Mouse (Mus musculus): ENCODE measurements around the gene Trim7. TPM values are rescaled to one million over a fixed set of nuclear protein-coding genes. Genes with fewer than 3 reads are reported as not detected.
"Not testable (repeated sequence)": the region's sequence is repeated elsewhere in the genome, so short reads cannot be mapped to it uniquely, and the experiment has no call there.

The Trim7 gene
- polyA plus RNA-seq, 1 experiment from 2014 or later = 3.0 TPM

- Histone ChIP-seq H3K4me1 (replicated peaks; ENCODE audit: control insufficient read depth, insufficient read depth) (no peaks in the 10 kb centered on the region), H3K27me3 (ENCODE audit: control insufficient read depth, insufficient read depth, low read length) (no peaks in the 10 kb centered on the region), H3K9me3 (ENCODE audit: control insufficient read depth, low read length) (no peaks in the 10 kb centered on the region), H3K4me2 (replicated peaks; ENCODE audit: low read depth) (peak overlapping the region; percentile 55), H3K27ac (replicated peaks) (no peak overlapping the region), H3K36me3 (ENCODE audit: control insufficient read depth, insufficient read depth, low read length) (no peaks in the 10 kb centered on the region), H3K4me3 (ENCODE audit: low read depth, low read length) (peak overlapping the region; percentile 39; the same call in 1 of the 2 replicates), H3K9ac (ENCODE audit: low read length) (no peak overlapping the region)
- WGBS = 47% methylated on average over 10 of the region's 10 CpGs
- DNase-seq (ENCODE audit: low spot score) (peak; percentile 66), ATAC-seq (ENCODE audit: low FRiP score, low TSS enrichment) (peak; percentile 66)
- no peak for TF ChIP-seq EP300 (optimal IDR thresholded peaks at IDR 0.05)
- no peak for TF ChIP-seq CTCF (IDR thresholded peaks at IDR 0.05; ENCODE audit: low read depth)
Observed at GRCm38 (mm10) chr11:48787455-48788211, 38.3 kb upstream of the Trim7 start.

DNA sequence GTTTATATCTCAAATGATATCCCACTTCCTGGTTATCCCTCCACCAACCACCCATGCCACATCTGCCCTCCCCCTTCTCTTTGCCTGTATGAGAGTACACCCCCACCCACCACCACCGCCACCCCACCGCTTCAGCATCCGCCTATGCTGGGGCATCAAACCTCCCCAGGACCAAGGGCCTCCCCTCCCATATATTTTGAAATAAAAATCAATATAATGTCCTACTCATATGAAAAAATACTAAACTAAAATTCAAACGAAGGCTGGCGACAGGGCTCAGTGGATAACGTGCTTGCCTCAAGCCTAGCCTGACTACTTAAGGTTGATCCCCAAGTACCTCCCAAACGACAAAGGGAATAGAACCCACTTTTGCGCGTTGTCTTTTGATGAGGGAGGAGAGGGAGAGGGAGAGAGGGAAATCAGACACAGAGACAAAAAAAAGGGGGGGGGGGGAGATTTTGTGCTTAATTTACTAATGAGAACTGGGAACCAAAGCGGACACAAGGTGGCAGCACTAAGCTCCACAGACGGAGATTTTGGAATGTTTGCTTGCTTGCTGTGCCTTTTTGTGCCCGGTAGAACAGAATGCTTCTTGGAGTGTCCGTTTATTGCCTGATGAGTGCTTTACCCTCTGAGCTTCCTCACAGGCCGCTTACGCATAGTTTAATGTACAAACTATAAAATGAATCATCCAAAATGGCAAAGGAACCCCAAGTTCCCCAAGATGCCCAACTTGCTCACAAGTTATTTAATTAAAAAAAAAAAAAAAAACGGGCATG is 37.4 kb upstream of the Trim7 start:
- no peaks in the 10 kb centered on the region for H3K4me1 ChIP-seq (replicated peaks; ENCODE audit: control insufficient read depth, insufficient read depth)
- DNase-seq (ENCODE audit: low spot score) (peak; percentile 75), ATAC-seq (ENCODE audit: low FRiP score, low TSS enrichment) (peak; percentile 47; the same call in 1 of the 2 replicates)
- 6% methylated on average over 16 of the region's 16 CpGs for WGBS
- peak overlapping the region; percentile 55 for H3K4me2 ChIP-seq (replicated peaks; ENCODE audit: low read depth)
- peak overlapping the region; percentile 39 for H3K4me3 ChIP-seq (ENCODE audit: low read depth, low read length)
- TF ChIP-seq CTCF (IDR thresholded peaks at IDR 0.05; ENCODE audit: low read depth) = peak; percentile 81
- no peak for TF ChIP-seq EP300 (optimal IDR thresholded peaks at IDR 0.05)
- no peak overlapping the region for H3K27ac ChIP-seq (replicated peaks)
- no peaks in the 10 kb centered on the region for H3K36me3 ChIP-seq (ENCODE audit: control insufficient read depth, insufficient read depth, low read length)
- no peaks in the 10 kb centered on the region for H3K27me3 ChIP-seq (ENCODE audit: control insufficient read depth, insufficient read depth, low read length)
- H3K9me3 ChIP-seq (ENCODE audit: control insufficient read depth, low read length) = no peaks in the 10 kb centered on the region
- H3K9ac ChIP-seq (ENCODE audit: low read length) = peak overlapping the region; percentile 47; the same call in 1 of the 2 replicates

- H3K27ac ChIP-seq (replicated peaks) = no peak overlapping the region
- H3K4me3 ChIP-seq (ENCODE audit: low read depth, low read length) = no peak overlapping the region
- H3K36me3 ChIP-seq (ENCODE audit: control insufficient read depth, insufficient read depth, low read length) = no peaks in the 10 kb centered on the region
- no peaks in the 10 kb centered on the region for H3K4me1 ChIP-seq (replicated peaks; ENCODE audit: control insufficient read depth, insufficient read depth)
- no peaks in the 10 kb centered on the region for H3K27me3 ChIP-seq (ENCODE audit: control insufficient read depth, insufficient read depth, low read length)
- DNase-seq (ENCODE audit: low spot score) (no peak), ATAC-seq (ENCODE audit: low FRiP score, low TSS enrichment) (no peak)
- H3K4me2 ChIP-seq (replicated peaks; ENCODE audit: low read depth) = no peak overlapping the region
- H3K9me3 ChIP-seq (ENCODE audit: control insufficient read depth, low read length) = no peaks in the 10 kb centered on the region
- H3K9ac ChIP-seq (ENCODE audit: low read length) = no peak overlapping the region
- TF ChIP-seq EP300 (optimal IDR thresholded peaks at IDR 0.05) (no peak), CTCF (IDR thresholded peaks at IDR 0.05; ENCODE audit: low read depth) (no peak)
- WGBS = 84% methylated on average over 5 of the region's 5 CpGs
Observed at GRCm38 (mm10) chr11:48789215-48789614, 36.7 kb upstream of the Trim7 start.

- Histone ChIP-seq H3K9ac (ENCODE audit: low read length) (no peak overlapping the region), H3K36me3 (ENCODE audit: control insufficient read depth, insufficient read depth, low read length) (no peaks in the 10 kb centered on the region), H3K4me3 (ENCODE audit: low read depth, low read length) (peak overlapping the region; percentile 22), H3K4me2 (replicated peaks; ENCODE audit: low read depth) (peak overlapping the region; percentile 45), H3K4me1 (replicated peaks; ENCODE audit: control insufficient read depth, insufficient read depth) (no peaks in the 10 kb centered on the region), H3K27ac (replicated peaks) (no peak overlapping the region), H3K27me3 (ENCODE audit: control insufficient read depth, insufficient read depth, low read length) (no peaks in the 10 kb centered on the region), H3K9me3 (ENCODE audit: control insufficient read depth, low read length) (no peaks in the 10 kb centered on the region)
- DNase-seq (ENCODE audit: low spot score) (peak; percentile 83), ATAC-seq (ENCODE audit: low FRiP score, low TSS enrichment) (peak; percentile 73)
- 17% methylated on average over 20 of the region's 20 CpGs for WGBS
- TF ChIP-seq EP300 (optimal IDR thresholded peaks at IDR 0.05) = no peak
- peak; percentile 88 for TF ChIP-seq CTCF (IDR thresholded peaks at IDR 0.05; ENCODE audit: low read depth)
Observed at GRCm38 (mm10) chr11:48789973-48790823, 35.7 kb upstream of the Trim7 start.

DNA sequence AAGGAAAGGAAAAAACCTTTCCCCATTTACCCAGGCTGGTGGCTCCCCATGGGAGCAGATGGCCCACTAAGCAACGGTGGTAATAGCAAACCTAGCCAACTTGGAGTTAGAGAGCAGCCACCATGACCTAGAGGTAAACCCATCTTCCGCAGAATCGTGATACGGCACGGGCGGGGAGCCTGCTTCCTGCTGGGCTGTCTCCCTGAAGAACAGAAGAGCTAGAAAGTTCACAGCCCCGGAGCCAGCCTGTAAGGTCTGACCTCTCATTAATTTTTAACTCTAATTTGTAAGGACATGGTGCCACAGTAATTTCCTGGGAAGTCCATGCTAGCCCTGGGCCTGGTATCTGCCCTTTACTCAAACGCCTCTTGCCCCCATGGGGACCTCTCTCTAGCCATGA is 35.0 kb upstream of the Trim7 start:
- no peaks in the 10 kb centered on the region for H3K36me3 ChIP-seq (ENCODE audit: control insufficient read depth, insufficient read depth, low read length)
- H3K9me3 ChIP-seq (ENCODE audit: control insufficient read depth, low read length) = no peaks in the 10 kb centered on the region
- no peaks in the 10 kb centered on the region for H3K4me1 ChIP-seq (replicated peaks; ENCODE audit: control insufficient read depth, insufficient read depth)
- no peak overlapping the region for H3K27ac ChIP-seq (replicated peaks)
- ATAC-seq (ENCODE audit: low FRiP score, low TSS enrichment) (no peak), DNase-seq (ENCODE audit: low spot score) (no peak)
- 53% methylated on average over 8 of the region's 8 CpGs for WGBS
- no peak overlapping the region for H3K4me2 ChIP-seq (replicated peaks; ENCODE audit: low read depth)
- TF ChIP-seq CTCF (IDR thresholded peaks at IDR 0.05; ENCODE audit: low read depth) = no peak
- no peak for TF ChIP-seq EP300 (optimal IDR thresholded peaks at IDR 0.05)
- no peaks in the 10 kb centered on the region for H3K27me3 ChIP-seq (ENCODE audit: control insufficient read depth, insufficient read depth, low read length)
- no peak overlapping the region for H3K9ac ChIP-seq (ENCODE audit: low read length)
- H3K4me3 ChIP-seq (ENCODE audit: low read depth, low read length) = no peak overlapping the region

DNA sequence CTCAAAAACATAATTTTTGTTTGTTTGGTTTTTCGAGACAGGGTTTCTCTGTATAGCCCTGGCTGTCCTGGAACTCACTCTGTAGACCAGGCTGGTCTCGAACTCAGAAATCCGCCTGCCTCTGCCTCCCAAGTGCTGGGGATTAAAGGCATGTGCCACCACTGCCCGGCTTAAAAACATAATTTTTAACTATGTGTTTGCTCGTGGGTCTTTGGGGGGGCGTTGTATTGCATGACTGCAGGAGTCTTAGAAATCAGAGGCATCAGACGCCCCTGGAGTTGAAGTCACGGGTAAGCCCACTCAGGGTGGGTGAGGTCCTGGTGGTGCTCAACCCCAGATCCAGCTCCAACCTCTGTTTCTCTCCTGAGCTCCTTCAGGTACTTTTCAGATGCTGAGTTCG is 34.0 kb upstream of the Trim7 start:
- H3K9ac ChIP-seq (ENCODE audit: low read length); H3K36me3 ChIP-seq (ENCODE audit: control insufficient read depth, insufficient read depth, low read length); H3K4me3 ChIP-seq (ENCODE audit: low read depth, low read length); H3K4me2 ChIP-seq (replicated peaks; ENCODE audit: low read depth); ATAC-seq (ENCODE audit: low FRiP score, low TSS enrichment); H3K27ac ChIP-seq (replicated peaks); DNase-seq (ENCODE audit: low spot score); H3K4me1 ChIP-seq (replicated peaks; ENCODE audit: control insufficient read depth, insufficient read depth); H3K27me3 ChIP-seq (ENCODE audit: control insufficient read depth, insufficient read depth, low read length); H3K9me3 ChIP-seq (ENCODE audit: control insufficient read depth, low read length): not testable (repeated sequence)
- 89% methylated on average over 9 of the region's 9 CpGs for WGBS
